Mouse (Mus musculus): ENCODE data around the gene Dcxr.

DNA sequence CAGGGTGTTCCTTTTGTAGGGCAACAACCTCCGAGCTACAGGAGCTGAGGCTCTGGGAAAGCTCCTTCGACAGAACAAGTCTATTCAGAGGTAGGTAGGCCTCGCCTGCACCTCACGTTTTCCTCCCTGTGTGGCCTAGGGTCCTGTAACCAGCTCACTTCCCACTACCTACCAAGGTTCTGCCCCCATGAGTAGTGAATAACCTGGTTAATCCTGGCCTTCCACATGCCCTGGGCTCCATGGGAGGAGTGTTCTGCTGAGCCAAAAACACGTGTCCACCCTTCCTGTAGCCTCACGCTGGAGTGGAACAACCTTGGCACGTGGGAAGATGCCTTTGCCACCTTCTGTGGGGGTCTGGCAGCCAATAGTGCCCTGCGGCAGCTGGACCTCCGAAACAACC, 11.9 kb downstream of the Dcxr start:
- no peak for TF ChIP-seq POLR2A (IDR thresholded peaks at IDR 0.05; ENCODE audit: insufficient read length, low read depth)
- no peak for TF ChIP-seq POLR2AphosphoS2 (IDR thresholded peaks at IDR 0.05; ENCODE audit: insufficient read length, low read depth)
- TF ChIP-seq CEBPB (IDR thresholded peaks at IDR 0.05; ENCODE audit: insufficient read depth, poor library complexity, severe bottlenecking) = no peak
- TF ChIP-seq USF1 (IDR thresholded peaks at IDR 0.05; ENCODE audit: low read depth) = no peak
- TF ChIP-seq TCF12 (IDR thresholded peaks at IDR 0.05; ENCODE audit: insufficient read depth, poor library complexity, severe bottlenecking) = no peak
- TF ChIP-seq MYOG (IDR thresholded peaks at IDR 0.05; ENCODE audit: control insufficient read depth in 1 of 3, insufficient read depth in 1 of 3, insufficient read length in 2 of 3, low read depth in 2 of 3) = no peak
- no peak for TF ChIP-seq MYOD1 (IDR thresholded peaks at IDR 0.05; ENCODE audit: control insufficient read depth in 1 of 3, insufficient read length in 2 of 3, low read depth in 2 of 3)
- TF ChIP-seq E2F4 (IDR thresholded peaks at IDR 0.05; ENCODE audit: insufficient read depth) = no peak
- TF ChIP-seq TCF3 (IDR thresholded peaks at IDR 0.05; ENCODE audit: insufficient read length, low read depth) = no peak
- TF ChIP-seq MAX (IDR thresholded peaks at IDR 0.05; ENCODE audit: low read depth) = no peak
- no peak for TF ChIP-seq SRF (IDR thresholded peaks at IDR 0.05; ENCODE audit: control insufficient read depth, insufficient read length, low read depth)
- no peak for TF ChIP-seq REST (IDR thresholded peaks at IDR 0.05; ENCODE audit: insufficient read depth, insufficient read length)

Data from myocyte (in vitro differentiated cells).